Mouse (Mus musculus) CH12.LX (cell line): ENCODE results near the gene Serpine1. TPM values are rescaled to one million over a fixed set of nuclear protein-coding genes. Genes with fewer than 3 reads are reported as not detected.

Source experiments
- DNase-seq: peaks from one replicate; pipeline ENCODE4 v3.0.0-alpha.2; 2013; ENCODE audit errors: extremely low read depth
- H3K27ac ChIP-seq: 2 replicates; pipeline ENCODE4 v1.5.1; 2012; ENCODE audit warnings: low read depth, mild to moderate bottlenecking, control low read depth, moderate library complexity; ENCODE audit not compliant: insufficient read depth
- H3K27me3 ChIP-seq: replicated peaks from 2 replicates; pipeline ENCODE3; 2012; ENCODE audit warnings: inconsistent platforms
- H3K36me3 ChIP-seq, 2 experiments: replicated peaks in 1 of 2; 2 replicates each; pipeline versions ENCODE3 to v1.6.1; 2012; ENCODE audit warnings: inconsistent platforms in 1 of 2, low read length in 1 of 2, mild to moderate bottlenecking in 1 of 2, mixed read lengths in 1 of 2, moderate library complexity in 1 of 2; ENCODE audit not compliant: control insufficient read depth in 1 of 2, insufficient read depth in 1 of 2
- H3K4me1 ChIP-seq, 2 experiments: 2 replicates each; pipeline ENCODE4 v1.6.1; 2012; ENCODE audit warnings: inconsistent platforms in 1 of 2, moderate library complexity in 1 of 2; ENCODE audit not compliant: insufficient read depth in 2 of 2, control insufficient read depth in 1 of 2
- H3K4me2 ChIP-seq: 2 replicates; pipeline ENCODE4 v1.6.1; 2012; ENCODE audit warnings: low read depth, mild to moderate bottlenecking, control low read depth; ENCODE audit not compliant: poor library complexity, insufficient read depth, severe bottlenecking
- H3K4me3 ChIP-seq, 3 experiments: fragments of 150-350 bp in 1 of 3; sonication (generic) in 1 of 3; replicated peaks in 1 of 3; 2 replicates each; pipeline versions ENCODE3 to v1.5.1; 2011 to 2012; ENCODE audit warnings: low read depth in 2 of 3, low read length in 2 of 3, mild to moderate bottlenecking in 2 of 3, moderate library complexity in 2 of 3, control low read depth in 1 of 3, improper control_type of control experiment in 1 of 3, inconsistent platforms in 1 of 3, mixed read lengths in 1 of 3; ENCODE audit not compliant: poor library complexity in 1 of 3
- H3K79me2 ChIP-seq: replicated peaks from 2 replicates; pipeline ENCODE4 v1.6.1; 2012; ENCODE audit warnings: mild to moderate bottlenecking, moderate library complexity; ENCODE audit not compliant: control insufficient read depth, poor library complexity, insufficient read depth, severe bottlenecking; ENCODE audit errors: extremely low read depth
- H3K9ac ChIP-seq: 2 replicates; pipeline ENCODE4 v1.6.1; 2012; ENCODE audit warnings: low read depth, mild to moderate bottlenecking, control low read depth, moderate library complexity; ENCODE audit not compliant: insufficient read depth
- H3K9me3 ChIP-seq: replicated peaks from 2 replicates; pipeline ENCODE3; 2012; ENCODE audit warnings: low read length, inconsistent platforms, mixed read lengths
- BHLHE40 ChIP-seq: IDR thresholded peaks from 2 replicates; pipeline ENCODE4 v1.6.1; 2011; ENCODE audit warnings: mild to moderate bottlenecking, low read depth, low read length, improper control_type of control experiment
- CHD2 ChIP-seq: IDR thresholded peaks from 2 replicates; pipeline ENCODE4 v1.6.1; 2011; ENCODE audit warnings: low read length, improper control_type of control experiment
- E2F4 ChIP-seq: IDR thresholded peaks from 2 replicates; pipeline ENCODE4 v1.6.1; 2011; ENCODE audit warnings: low read depth, low read length, improper control_type of control experiment; ENCODE audit not compliant: insufficient replicate concordance
- ELF1 ChIP-seq: IDR thresholded peaks from 2 replicates; pipeline ENCODE4 v1.6.1; 2014; ENCODE audit warnings: low read depth, mild to moderate bottlenecking, inconsistent platforms, low read length, improper control_type of control experiment
- EP300 ChIP-seq: IDR thresholded peaks from 2 replicates; pipeline ENCODE4 v1.6.1; 2011; ENCODE audit warnings: low read length, improper control_type of control experiment
- ETS1 ChIP-seq: conservative IDR thresholded peaks from 2 replicates; pipeline ENCODE4 v1.6.1; 2012; ENCODE audit warnings: low read depth, mild to moderate bottlenecking, inconsistent platforms, low read length, improper control_type of control experiment, moderate library complexity
- GABPA ChIP-seq: IDR thresholded peaks from 2 replicates; pipeline ENCODE4 v1.6.1; 2012; ENCODE audit warnings: low read depth, low read length, improper control_type of control experiment, inconsistent platforms; ENCODE audit not compliant: insufficient replicate concordance
- HCFC1 ChIP-seq: IDR thresholded peaks from 2 replicates; pipeline ENCODE4 v1.6.1; 2012; ENCODE audit warnings: low read depth, mild to moderate bottlenecking, inconsistent platforms, low read length, improper control_type of control experiment
- JUN ChIP-seq: IDR thresholded peaks from 2 replicates; pipeline ENCODE4 v1.6.1; 2011; ENCODE audit warnings: low read depth, mild to moderate bottlenecking, low read length, improper control_type of control experiment, moderate library complexity; ENCODE audit not compliant: insufficient read depth
- MAFK ChIP-seq: IDR thresholded peaks from 2 replicates; pipeline ENCODE4 v1.6.1; 2011; ENCODE audit warnings: low read length, improper control_type of control experiment; ENCODE audit not compliant: insufficient replicate concordance
- MAX ChIP-seq: IDR thresholded peaks from 2 replicates; pipeline ENCODE4 v1.6.1; 2011; ENCODE audit warnings: low read length, improper control_type of control experiment
- MYC ChIP-seq: IDR thresholded peaks from 2 replicates; pipeline ENCODE4 v1.6.1; 2011; ENCODE audit warnings: low read depth, mild to moderate bottlenecking, improper control_type of control experiment, low read length
- NELFE ChIP-seq: IDR thresholded peaks from 2 replicates; pipeline ENCODE4 v1.6.1; 2011; ENCODE audit warnings: low read depth, low read length, improper control_type of control experiment
- NRF1 ChIP-seq: IDR thresholded peaks from 2 replicates; pipeline ENCODE4 v1.6.1; 2014; ENCODE audit warnings: low read depth, mild to moderate bottlenecking, inconsistent platforms, low read length, improper control_type of control experiment, moderate library complexity
- RAD21 ChIP-seq: IDR thresholded peaks from 2 replicates; pipeline ENCODE4 v1.6.1; 2011; ENCODE audit warnings: low read depth, mild to moderate bottlenecking, low read length, improper control_type of control experiment, moderate library complexity
- SIN3A ChIP-seq: IDR thresholded peaks from 2 replicates; pipeline ENCODE4 v1.6.1; 2012; ENCODE audit warnings: low read length, improper control_type of control experiment, inconsistent platforms
- TCF12 ChIP-seq: IDR thresholded peaks from 2 replicates; pipeline ENCODE4 v1.6.1; 2014; ENCODE audit warnings: low read depth, mild to moderate bottlenecking, inconsistent platforms, low read length, improper control_type of control experiment
- UBTF ChIP-seq: IDR thresholded peaks from 2 replicates; pipeline ENCODE4 v1.6.1; 2012; ENCODE audit warnings: low read depth, mild to moderate bottlenecking, inconsistent platforms, low read length, improper control_type of control experiment, moderate library complexity
- ZC3H11A ChIP-seq: IDR thresholded peaks from 2 replicates; pipeline ENCODE4 v1.6.1; 2012; ENCODE audit warnings: low read depth, mild to moderate bottlenecking, inconsistent platforms, low read length, improper control_type of control experiment
- ZNF384 ChIP-seq: IDR thresholded peaks from 2 replicates; pipeline ENCODE4 v1.6.1; 2012; ENCODE audit warnings: low read depth, low read length, improper control_type of control experiment, inconsistent platforms
- dilution Hi-C: fragments of 300-500 bp; cut with MboI; formaldehyde crosslinking; loops from 2 replicates; pipeline ENCODE4 v1.14.3; 2020; ENCODE audit warnings: low sequenced_read_pairs; ENCODE audit not compliant: extremely low pct_unique_long_range_greater_than_20kb, extremely low pct_ligation_motif_present
- in situ Hi-C: fragments of 300-500 bp; cut with MboI; formaldehyde crosslinking; loops from 3 replicates; pipeline ENCODE4 v1.14.3; 2019; ENCODE audit warnings: low sequenced_read_pairs, low pct_ligation_motif_present, low pct_unique_long_range_greater_than_20kb, mixed read lengths
- polyA plus RNA-seq: library from polyadenylated mRNA; unstranded; fragments of >175 nt; gene quantifications from 2 replicates; pipeline ENCODE4 v1.2.1, GENCODE M21; 2012; ENCODE audit warnings: low read depth; ENCODE audit not compliant: insufficient read length
- total RNA-seq, 2 experiments: library from RNA; depleted of rRNA; stranded (reverse); fragments of 300-350 nt in 1 of 2; fragments of >200 nt in 1 of 2; gene quantifications; 2 replicates each; pipeline ENCODE4 v1.2.3; 2012 to 2014

The Serpine1 gene
- total and polyA plus RNA-seq, 3 experiments: 0.51 to 1.8 (median 0.61) TPM

DNA sequence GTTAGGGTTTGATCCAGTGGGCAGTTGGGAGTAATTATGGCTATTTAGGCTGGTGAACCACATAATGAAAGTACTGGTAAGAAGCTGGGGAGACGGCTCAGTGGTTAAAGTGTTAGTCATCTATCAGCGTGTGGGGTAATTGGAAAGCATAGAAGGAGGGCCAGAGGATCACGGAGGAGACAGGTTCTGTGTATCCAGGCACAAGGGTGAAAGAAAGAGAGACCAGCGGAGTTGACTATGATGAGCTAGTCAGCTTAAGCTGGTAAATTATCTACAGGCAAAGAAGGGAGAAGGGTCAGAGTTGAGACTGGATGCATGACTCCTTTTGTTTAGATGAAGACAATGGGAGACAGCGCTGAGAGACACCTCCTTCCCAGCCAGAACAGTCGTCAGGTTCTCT, 20.9 kb downstream of the Serpine1 start:
- Histone ChIP-seq H3K9ac (no peak overlapping the region), H3K9me3 (peaks cover 9% of the 10 kb centered on the region), H3K27ac (no peak overlapping the region), H3K79me2 (no peaks in the 10 kb centered on the region), H3K27me3 (peaks cover 6% of the 10 kb centered on the region), H3K36me3 (no peaks in the 10 kb centered on the region), H3K4me2 (peak overlapping the region; percentile 26; the same call in 1 of the 2 replicates), H3K4me1 (peaks cover 4 to 11% of the 10 kb centered on the region in 2 experiments), H3K4me3 (no peak overlapping the region)
- TF ChIP-seq ETS1 (no peak), MAX (no peak), MAFK (no peak), SIN3A (no peak), UBTF (no peak), CHD2 (no peak), MYC (no peak), E2F4 (no peak), ZNF384 (no peak), ZC3H11A (no peak), ELF1 (no peak), TCF12 (no peak), NELFE (no peak), JUN (no peak), BHLHE40 (no peak), NRF1 (no peak), RAD21 (no peak), HCFC1 (no peak), EP300 (no peak)
- DNase-seq: no peak
- in situ Hi-C loops: no loop called here
- dilution Hi-C loops: no loop called here

DNA sequence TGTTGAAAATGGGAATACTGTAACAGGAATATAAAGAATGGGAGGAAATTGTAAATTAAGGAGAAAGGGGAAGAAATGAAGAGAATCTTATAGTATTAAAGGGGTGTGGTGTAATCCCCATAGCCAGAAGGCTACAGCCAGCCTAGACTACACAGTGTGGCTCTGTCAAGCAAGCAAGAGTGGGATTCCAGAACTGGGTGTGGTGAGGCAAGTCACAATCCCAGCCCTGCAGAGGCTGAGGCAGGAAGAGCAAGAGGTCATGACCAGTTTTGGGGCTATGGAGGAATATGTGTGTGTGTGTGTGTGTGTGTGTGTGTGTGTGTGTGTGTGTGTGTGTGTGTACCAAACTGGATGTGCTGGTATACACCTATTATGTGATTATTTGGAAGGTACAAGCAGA, 25.1 kb downstream of the Serpine1 start:
- dilution Hi-C loops (no loop called here), in situ Hi-C loops (no loop called here)
- TF ChIP-seq GABPA (no peak), HCFC1 (no peak), CHD2 (no peak)
- Histone ChIP-seq H3K27ac (no peak overlapping the region), H3K9ac (no peak overlapping the region), H3K27me3 (no peaks in the 10 kb centered on the region), H3K4me3 (no peak overlapping the region), H3K79me2 (no peaks in the 10 kb centered on the region), H3K4me1 (peaks cover 10 to 18% of the 10 kb centered on the region in 2 experiments), H3K9me3 (no peaks in the 10 kb centered on the region), H3K4me2 (no peak overlapping the region), H3K36me3 (peaks cover 8 to 18% of the 10 kb centered on the region in 2 experiments)
- DNase-seq: no peak
